ENCODE assay signal across 26 mouse cellular contexts in the genomic region with DNA sequence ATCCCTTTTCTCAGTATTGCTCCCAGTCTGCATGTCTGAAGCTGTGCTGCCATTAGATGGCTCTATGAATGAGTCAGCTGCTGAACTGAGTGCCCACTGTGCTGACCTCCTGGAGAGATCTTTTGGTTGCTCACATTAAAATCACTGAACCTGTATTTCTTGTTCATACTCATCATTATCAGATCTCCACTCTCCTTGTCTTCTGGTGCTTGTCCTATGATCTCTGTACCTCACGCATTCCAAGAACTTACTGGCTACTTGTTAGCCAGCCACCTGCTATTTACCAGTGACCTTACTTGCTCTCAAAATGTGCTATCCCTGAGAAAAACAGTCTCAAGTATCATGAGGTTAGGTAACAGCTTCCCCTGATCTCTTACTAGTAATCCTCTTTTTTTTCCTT.
DNase-seq lines count a peak whose midpoint lies in the region; ATAC-seq lines count a peak whose summit lies in the region.
"Had no signal": no experiment of that assay in that cellular context is flagged by ENCODE, and none has a peak within 500 bp of the region (broad histone marks: within the 10 kb centered on the region; RNA-seq: fewer than 3 reads in every experiment).

No protein-coding gene starts in this region.

- no peak overlapping the region for H3K9ac ChIP-seq in kidney, embryonic 15.5 days
- H3K9ac ChIP-seq: embryonic facial prominence, embryonic 12.5 days; embryonic facial prominence, embryonic 15.5 days; forebrain, postnatal 0 days; heart, embryonic 12.5 days; heart, embryonic 15.5 days; hindbrain, embryonic 13.5 days had no signal

- DNase-seq in kidney, adult 11 months = peak; percentile 71
- no peak for DNase-seq in kidney, postnatal 10 days
- peak; percentile 85 for DNase-seq in kidney, adult 9 months
- DNase-seq in Muller cell, postnatal 12 days (ENCODE audit: inconsistent ontology term) = peak; percentile 24
- no peak for DNase-seq in heart, adult 18-20 months
- DNase-seq: adrenal gland, postnatal 10 days; cerebellum, adult 11 months; cerebellum, adult 2 months; cerebellum, adult 9-11 months; cerebellum, postnatal 25 days; forebrain, postnatal 0 days; gastrocnemius, adult 2 months; gastrocnemius, postnatal 14 days; heart, adult 11 months; heart, postnatal 10 days; heart, postnatal 36 days had no signal

- H3K4me3 ChIP-seq in kidney, embryonic 15.5 days (replicated peaks) = no peak overlapping the region
- H3K4me3 ChIP-seq: embryonic facial prominence, embryonic 12.5 days; embryonic facial prominence, embryonic 15.5 days; gastrocnemius, adult 2 months; heart, embryonic 12.5 days; heart, embryonic 15.5 days; hindbrain, embryonic 10.5 days; hindbrain, embryonic 13.5 days had no signal

- ATAC-seq in kidney, embryonic 15.5 days (replicated peaks; ENCODE audit: low FRiP score) = no peak
- ATAC-seq: forebrain, embryonic 14.5 days; forebrain, postnatal 0 days; hindbrain, embryonic 16.5 days; Patski had no signal

- no peak overlapping the region for H3K27ac ChIP-seq in kidney, embryonic 15.5 days
- H3K27ac ChIP-seq: embryonic facial prominence, embryonic 12.5 days; embryonic facial prominence, embryonic 15.5 days; gastrocnemius, adult 2 months; heart, embryonic 15.5 days; hindbrain, embryonic 10.5 days; hindbrain, embryonic 13.5 days had no signal

- H3K9me3 ChIP-seq in kidney, embryonic 15.5 days (replicated peaks) = no peaks in the 10 kb centered on the region
- H3K9me3 ChIP-seq: embryonic facial prominence, embryonic 12.5 days; embryonic facial prominence, embryonic 15.5 days; heart, embryonic 12.5 days; heart, embryonic 15.5 days; hindbrain, embryonic 10.5 days; hindbrain, embryonic 13.5 days had no signal

- 74% methylated on average over 1 of the region's 1 CpGs for WGBS in kidney, embryonic 15.5 days

- H3K4me2 ChIP-seq in kidney, embryonic 15.5 days = no peak overlapping the region
- H3K4me2 ChIP-seq: embryonic facial prominence, embryonic 12.5 days; embryonic facial prominence, embryonic 15.5 days; heart, embryonic 12.5 days; heart, embryonic 15.5 days; hindbrain, embryonic 13.5 days had no signal

- no peaks in the 10 kb centered on the region for H3K36me3 ChIP-seq in kidney, embryonic 15.5 days
- H3K36me3 ChIP-seq: embryonic facial prominence, embryonic 12.5 days; embryonic facial prominence, embryonic 15.5 days; heart, embryonic 12.5 days; heart, embryonic 15.5 days; hindbrain, embryonic 10.5 days; hindbrain, embryonic 13.5 days had no signal

- no peaks in the 10 kb centered on the region for H3K4me1 ChIP-seq in kidney, embryonic 15.5 days
- H3K4me1 ChIP-seq: embryonic facial prominence, embryonic 12.5 days; embryonic facial prominence, embryonic 15.5 days; heart, embryonic 12.5 days; heart, embryonic 15.5 days; hindbrain, embryonic 10.5 days; hindbrain, embryonic 13.5 days had no signal

- no peaks in the 10 kb centered on the region for H3K27me3 ChIP-seq in kidney, embryonic 15.5 days
- H3K27me3 ChIP-seq: embryonic facial prominence, embryonic 12.5 days; embryonic facial prominence, embryonic 15.5 days; heart, embryonic 12.5 days; heart, embryonic 15.5 days; hindbrain, embryonic 13.5 days; Patski had no signal

Comparison
In these comparisons a context has a peak if more than half of its experiments do, and no peak if none do; other contexts are left out.
1. DNase-seq: peak in kidney, adult 11 months (single experiment), kidney, adult 9 months (single experiment) and Muller cell, postnatal 12 days (single experiment); none in kidney, postnatal 10 days (single experiment) and heart, adult 18-20 months (0 of 2).